Mouse (Mus musculus) heart, embryonic 13.5 days (tissue): ENCODE measurements around the gene Pid1. TPM values are rescaled to one million over a fixed set of nuclear protein-coding genes. Genes with fewer than 3 reads are reported as not detected.
A peak's percentile ranks its signal among the peaks of the same experiment; 100 is the strongest.
"Not testable (repeated sequence)": the region's sequence is repeated elsewhere in the genome, so short reads cannot be mapped to it uniquely, and the experiment has no call there.

Experiments used
- ATAC-seq: fragments of 200-750 bp; cut with Nextera tagmentation; 2 replicates; pipeline ENCODE4 v1.8.0; 2017; ENCODE audit warnings: moderate TSS enrichment; ENCODE audit not compliant: insufficient number of reproducible peaks, low FRiP score, low TSS enrichment; ENCODE audit errors: extremely low read depth
- H3K27ac ChIP-seq: fragments of 300-500 bp; sonication (generic); replicated peaks from 2 replicates; pipeline ENCODE4 v1.5.1; 2015; ENCODE audit warnings: moderate library complexity, mild to moderate bottlenecking, inconsistent platforms
- H3K27me3 ChIP-seq: fragments of 300-500 bp; sonication (generic); replicated peaks from 2 replicates; pipeline ENCODE4 v1.6.1; 2015; ENCODE audit warnings: mild to moderate bottlenecking, inconsistent platforms
- H3K36me3 ChIP-seq: fragments of 300-500 bp; sonication (generic); 2 replicates; pipeline ENCODE4 v1.6.1; 2015; ENCODE audit warnings: mild to moderate bottlenecking, inconsistent platforms
- H3K4me1 ChIP-seq: fragments of 300-500 bp; sonication (generic); 2 replicates; pipeline ENCODE4 v1.6.1; 2015; ENCODE audit warnings: inconsistent platforms
- H3K4me2 ChIP-seq: fragments of 300-500 bp; sonication (generic); 2 replicates; pipeline ENCODE4 v1.6.1; 2015; ENCODE audit warnings: inconsistent platforms, mild to moderate bottlenecking, moderate library complexity
- H3K4me3 ChIP-seq: fragments of 300-500 bp; sonication (generic); 2 replicates; pipeline ENCODE4 v1.5.1; 2015; ENCODE audit warnings: moderate library complexity, mild to moderate bottlenecking, inconsistent platforms
- H3K9ac ChIP-seq: fragments of 300-500 bp; sonication (generic); 2 replicates; pipeline ENCODE4 v1.6.1; 2015; ENCODE audit warnings: inconsistent platforms, mild to moderate bottlenecking, moderate library complexity
- H3K9me3 ChIP-seq: fragments of 300-500 bp; sonication (generic); 2 replicates; pipeline ENCODE4 v1.6.1; 2016; ENCODE audit warnings: inconsistent platforms
- WGBS: fragments of 180-500 bp; shearing (Covaris S2); methylation state at CpG from one replicate; pipeline ENCODE4 v1.1.7; 2015; ENCODE audit warnings: mixed read lengths; 5-methylcytosine and 5-hydroxymethylcytosine counted together
- polyA plus RNA-seq: library from polyadenylated mRNA; unstranded; fragments of >200 nt; fragmentation: Nextera tagmentation; extraction: Ambion mirVana; gene quantifications from 2 replicates; pipeline ENCODE4 v1.2.1, GENCODE M21; 2015

Gene Pid1
- polyA plus RNA-seq, 1 experiment from 2014 or later: 9.8 TPM

DNA sequence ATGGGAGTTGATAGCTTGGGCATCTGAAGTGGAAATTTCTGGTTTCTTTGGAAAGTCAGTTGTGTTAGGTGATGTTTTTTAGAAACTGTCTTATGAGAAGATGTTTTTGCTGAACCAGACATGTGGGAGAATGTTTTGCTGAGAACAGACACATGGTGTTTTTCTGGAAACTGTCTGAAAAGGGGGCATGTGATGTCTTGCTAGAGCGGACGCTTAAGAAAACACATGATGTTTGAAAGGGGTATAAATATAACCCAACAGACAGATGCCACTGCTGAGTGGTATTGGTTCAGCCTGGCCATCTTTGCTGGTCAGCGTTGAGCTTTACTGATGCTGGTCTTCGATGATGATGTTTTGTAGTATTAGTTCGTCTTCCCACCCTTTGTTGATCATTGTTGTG, 6.8 kb downstream of the Pid1 start:
- Histone ChIP-seq H3K9ac (no peak overlapping the region), H3K36me3 (no peaks in the 10 kb centered on the region), H3K4me3 (no peak overlapping the region), H3K27me3 (no peaks in the 10 kb centered on the region), H3K9me3 (no peaks in the 10 kb centered on the region), H3K4me2 (no peak overlapping the region), H3K4me1 (no peaks in the 10 kb centered on the region), H3K27ac (no peak overlapping the region)
- WGBS: 83% methylated on average over 5 of the region's 5 CpGs
- no peak for ATAC-seq

DNA sequence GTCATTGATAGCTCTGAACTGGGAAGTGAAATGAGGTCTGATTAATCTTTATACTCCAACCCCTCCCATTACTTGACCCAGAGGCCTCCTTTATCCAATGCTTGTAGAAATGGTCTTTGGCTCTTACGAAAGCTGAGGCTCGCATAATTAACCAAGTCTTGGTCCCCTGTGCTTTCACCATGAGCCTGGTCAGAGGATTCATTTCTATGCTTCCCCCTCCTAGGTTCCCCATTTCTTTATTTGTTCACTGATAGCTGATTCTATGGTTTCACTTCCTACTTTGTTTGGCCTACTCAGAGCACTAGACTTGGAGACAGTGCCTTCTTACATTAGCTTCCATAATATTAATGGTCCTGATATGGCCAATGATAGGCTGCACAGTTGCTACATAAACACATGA, 13.7 kb downstream of the Pid1 start:
- no peak overlapping the region for H3K9ac ChIP-seq
- no peaks in the 10 kb centered on the region for H3K9me3 ChIP-seq
- H3K4me2 ChIP-seq: no peak overlapping the region
- H3K27me3 ChIP-seq: no peaks in the 10 kb centered on the region
- 90% methylated on average over 2 of the region's 2 CpGs for WGBS
- no peak for ATAC-seq
- H3K27ac ChIP-seq: no peak overlapping the region
- H3K4me3 ChIP-seq: no peak overlapping the region
- no peaks in the 10 kb centered on the region for H3K36me3 ChIP-seq
- no peaks in the 10 kb centered on the region for H3K4me1 ChIP-seq

DNA sequence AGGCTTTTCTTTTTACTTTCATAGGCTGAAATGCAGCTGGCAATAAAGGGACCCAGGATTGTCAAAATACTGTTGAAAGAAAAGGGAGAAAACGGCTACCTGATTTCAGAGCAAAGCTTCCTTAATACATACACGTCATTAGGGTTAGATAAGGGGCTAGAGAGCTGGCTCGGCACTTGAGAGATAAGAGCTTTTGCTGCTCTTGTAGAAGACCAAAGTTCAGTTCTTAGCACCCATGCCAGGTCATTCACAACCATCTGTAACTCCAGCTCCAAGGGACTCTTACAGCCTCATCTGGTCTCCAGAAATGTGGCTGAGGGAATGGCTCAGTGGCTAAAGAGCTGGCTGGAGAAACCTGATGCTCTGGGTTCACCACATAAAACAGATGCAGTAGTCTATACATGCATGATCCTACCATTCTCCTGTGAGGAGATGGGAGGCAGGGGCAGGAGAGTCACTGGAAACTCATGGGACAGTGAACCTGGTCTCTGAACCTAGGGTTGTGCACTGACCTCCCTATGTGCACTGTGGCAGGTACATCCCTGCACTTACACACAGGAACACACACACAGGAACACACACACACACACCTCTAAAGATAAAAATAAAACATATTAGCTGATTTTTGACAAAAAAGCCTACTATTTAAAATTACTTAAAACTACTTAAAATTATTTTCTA, 16.0 kb downstream of the Pid1 start:
- Histone ChIP-seq H3K4me1 (no peaks in the 10 kb centered on the region), H3K9me3 (no peaks in the 10 kb centered on the region)
- WGBS: 9% methylated on average over 3 of the region's 3 CpGs

DNA sequence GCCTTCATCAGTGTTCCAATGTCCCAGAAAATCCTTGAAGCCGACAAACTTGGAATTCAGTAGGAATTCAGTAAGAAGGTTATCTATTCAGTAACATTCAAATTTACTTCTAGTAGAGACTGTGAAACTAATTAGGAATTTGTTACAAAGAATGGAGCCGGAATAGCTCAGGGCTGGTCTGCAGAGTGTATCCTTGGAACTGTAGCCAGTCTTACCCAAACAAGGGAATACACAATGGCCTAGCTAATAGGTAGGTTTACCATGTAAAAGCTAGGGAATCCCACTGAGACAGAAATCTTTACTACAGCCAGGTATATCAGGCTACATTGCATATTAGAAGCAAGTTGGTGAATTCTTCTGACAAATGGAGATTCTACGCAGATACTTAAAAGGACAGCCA, 31.2 kb downstream of the Pid1 start:
- not testable (repeated sequence) for ATAC-seq, H3K9me3 ChIP-seq, H3K27ac ChIP-seq, H3K27me3 ChIP-seq, H3K4me1 ChIP-seq, H3K36me3 ChIP-seq, H3K9ac ChIP-seq, H3K4me3 ChIP-seq, H3K4me2 ChIP-seq
- WGBS: 50% methylated on average over 3 of the region's 3 CpGs

More for the DNA sequence above, 16.0 kb downstream of the Pid1 start:
- H3K27me3 ChIP-seq: no peaks in the 10 kb centered on the region
- H3K36me3 ChIP-seq: no peaks in the 10 kb centered on the region
- no peak overlapping the region for H3K4me2 ChIP-seq
- no peak overlapping the region for H3K9ac ChIP-seq
- no peak overlapping the region for H3K27ac ChIP-seq
- H3K4me3 ChIP-seq: no peak overlapping the region
- ATAC-seq: no peak

DNA sequence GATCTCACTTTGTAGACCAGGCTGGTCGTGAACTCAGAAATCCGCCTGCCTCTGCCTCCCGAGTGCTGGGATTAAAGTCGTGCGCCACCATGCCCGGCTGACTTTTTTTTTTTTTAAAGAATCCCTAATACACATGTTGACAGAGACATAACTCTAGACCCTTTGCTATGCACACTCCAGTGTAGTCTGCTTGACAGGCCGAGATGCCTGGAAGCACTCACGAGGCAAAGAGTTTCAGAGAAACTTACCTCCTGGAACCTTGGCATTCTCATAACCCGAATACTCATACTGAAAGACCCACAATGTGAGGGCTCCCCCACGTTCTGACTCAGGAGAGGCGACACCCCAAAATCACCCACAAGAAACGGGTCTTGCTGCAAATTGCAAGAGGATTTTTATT, 32.1 kb downstream of the Pid1 start:
- 72% methylated on average over 12 of the region's 12 CpGs for WGBS
- H3K4me3 ChIP-seq, H3K4me1 ChIP-seq, H3K9ac ChIP-seq, H3K36me3 ChIP-seq, H3K9me3 ChIP-seq, H3K27me3 ChIP-seq, H3K4me2 ChIP-seq, H3K27ac ChIP-seq, ATAC-seq: not testable (repeated sequence)

DNA sequence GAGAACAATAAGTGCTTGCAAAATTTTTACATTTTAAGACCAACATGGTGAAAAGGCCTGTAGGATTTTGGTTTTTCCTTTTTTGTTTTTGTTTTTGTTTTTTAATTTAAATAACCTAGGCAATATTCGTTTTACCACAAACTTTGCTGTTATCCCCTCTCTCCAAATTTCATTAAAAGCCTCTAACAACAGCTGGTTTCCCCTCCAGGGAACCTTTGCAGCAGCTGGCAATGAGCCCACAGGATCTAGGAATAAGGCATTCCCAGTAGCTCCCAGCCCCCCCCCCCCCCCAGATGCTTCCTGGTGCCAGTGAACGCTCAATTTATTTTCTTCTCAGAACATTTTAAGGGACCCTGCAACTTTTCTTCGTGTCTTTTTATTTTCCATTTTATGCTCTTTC, 38.7 kb downstream of the Pid1 start:
- no peak overlapping the region for H3K4me3 ChIP-seq
- 24% methylated on average over 3 of the region's 3 CpGs for WGBS
- H3K4me1 ChIP-seq: peaks cover 4% of the 10 kb centered on the region; the same call in 1 of the 2 replicates
- H3K9ac ChIP-seq: no peak overlapping the region
- H3K9me3 ChIP-seq: no peaks in the 10 kb centered on the region
- H3K27me3 ChIP-seq: no peaks in the 10 kb centered on the region
- ATAC-seq: no peak
- no peaks in the 10 kb centered on the region for H3K36me3 ChIP-seq
- no peak overlapping the region for H3K27ac ChIP-seq
- no peak overlapping the region for H3K4me2 ChIP-seq

DNA sequence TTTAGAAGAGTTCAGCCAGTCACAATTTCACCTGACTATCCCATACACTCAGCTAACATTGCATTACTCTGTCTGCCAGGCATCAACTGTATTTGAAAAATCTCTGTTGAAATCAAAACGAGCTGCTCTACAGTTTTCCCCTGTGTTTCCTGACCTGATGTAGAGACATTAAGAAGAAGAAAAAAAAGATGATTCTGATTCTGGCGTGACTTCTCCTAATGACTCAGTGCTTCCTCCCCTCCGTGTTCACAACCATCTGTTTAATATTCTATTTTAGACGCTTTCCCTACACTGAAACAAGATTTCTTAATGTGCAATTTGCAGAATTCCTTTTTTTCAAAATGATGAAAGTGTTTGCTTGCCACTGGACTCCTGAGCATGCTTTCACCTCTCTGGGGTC, 42.7 kb downstream of the Pid1 start:
- H3K4me3 ChIP-seq: no peak overlapping the region
- WGBS: 61% methylated on average over 4 of the region's 4 CpGs

DNA sequence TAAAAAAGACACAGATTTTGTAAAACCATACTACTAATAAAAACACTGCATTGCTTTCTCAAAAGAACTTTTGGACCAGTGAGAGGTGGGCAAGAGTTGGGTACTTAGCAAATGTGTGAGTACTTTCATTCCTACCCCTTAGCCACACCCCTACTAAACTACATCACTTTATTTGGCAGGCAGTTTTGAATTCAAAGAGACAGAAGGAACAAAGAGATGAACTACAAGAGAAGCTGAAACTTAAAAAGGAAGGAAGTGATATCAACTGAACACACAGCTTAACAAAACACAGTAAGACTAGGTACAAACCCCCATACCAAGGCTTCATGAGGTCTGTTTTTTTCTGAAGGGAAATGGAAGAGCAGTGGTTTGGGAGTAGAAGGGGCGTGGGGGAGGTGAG, 45.4 kb downstream of the Pid1 start:
- Histone ChIP-seq H3K9ac (no peak overlapping the region), H3K4me2 (no peak overlapping the region), H3K4me3 (no peak overlapping the region), H3K36me3 (no peaks in the 10 kb centered on the region), H3K27me3 (no peaks in the 10 kb centered on the region), H3K9me3 (no peaks in the 10 kb centered on the region), H3K27ac (no peak overlapping the region), H3K4me1 (no peaks in the 10 kb centered on the region)
- no peak for ATAC-seq
- 63% methylated on average over 1 of the region's 1 CpGs for WGBS

More for the DNA sequence above, 42.7 kb downstream of the Pid1 start:
- peaks cover 4% of the 10 kb centered on the region; the same call in 1 of the 2 replicates for H3K4me1 ChIP-seq
- no peaks in the 10 kb centered on the region for H3K36me3 ChIP-seq
- H3K9me3 ChIP-seq: no peaks in the 10 kb centered on the region
- no peak overlapping the region for H3K9ac ChIP-seq
- no peak for ATAC-seq
- H3K4me2 ChIP-seq: no peak overlapping the region
- no peak overlapping the region for H3K27ac ChIP-seq
- no peaks in the 10 kb centered on the region for H3K27me3 ChIP-seq

DNA sequence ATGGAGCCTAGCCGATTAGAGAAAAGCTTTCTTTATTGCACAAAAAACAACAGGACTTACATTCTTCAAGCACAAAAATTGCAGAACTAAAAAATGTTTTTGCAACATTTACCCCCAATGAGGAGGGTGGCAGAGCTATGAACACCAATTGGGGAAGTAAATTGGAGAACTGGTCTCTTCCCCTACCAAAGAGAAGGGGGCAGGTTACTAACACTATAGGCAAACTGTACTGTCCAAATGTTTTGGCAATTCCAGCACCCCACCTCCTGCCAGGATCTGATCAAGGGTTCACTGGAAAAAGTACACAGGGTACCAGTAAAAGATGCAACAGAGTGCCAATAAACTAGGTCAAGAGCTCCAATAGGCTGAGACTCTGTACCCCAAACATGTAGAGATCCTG, 46.2 kb downstream of the Pid1 start:
- no peak overlapping the region for H3K27ac ChIP-seq
- no peaks in the 10 kb centered on the region for H3K9me3 ChIP-seq
- H3K4me3 ChIP-seq: no peak overlapping the region

DNA sequence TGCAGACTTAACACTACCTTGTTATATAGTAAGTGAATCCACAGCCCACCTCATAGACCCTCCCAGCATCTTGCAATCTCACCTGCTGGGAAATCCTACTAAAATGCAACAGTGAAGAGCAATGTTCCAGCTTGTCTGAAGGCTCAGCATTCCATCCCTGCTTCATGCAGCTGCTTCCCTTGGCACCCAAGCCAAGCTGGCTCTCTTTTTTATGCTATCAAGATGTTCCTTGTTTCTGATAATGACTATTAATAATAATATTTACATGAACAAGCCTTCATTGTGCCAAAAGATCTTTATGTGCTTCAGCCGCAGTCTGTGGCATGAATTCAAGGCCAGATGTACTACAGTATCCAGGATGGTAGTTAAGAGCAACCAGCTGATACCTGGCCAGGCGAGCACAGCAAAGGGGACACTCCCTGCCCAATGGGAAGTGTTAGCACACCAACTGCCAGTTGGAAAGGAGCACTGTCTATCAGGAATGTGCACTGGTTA, 54.0 kb downstream of the Pid1 start:
- H3K4me1 ChIP-seq: no peaks in the 10 kb centered on the region
- H3K4me2 ChIP-seq: no peak overlapping the region
- no peaks in the 10 kb centered on the region for H3K9me3 ChIP-seq
- WGBS: 73% methylated on average over 2 of the region's 2 CpGs
- no peaks in the 10 kb centered on the region for H3K27me3 ChIP-seq
- no peak overlapping the region for H3K9ac ChIP-seq
- H3K36me3 ChIP-seq: no peaks in the 10 kb centered on the region
- H3K4me3 ChIP-seq: no peak overlapping the region
- ATAC-seq: no peak
- H3K27ac ChIP-seq: no peak overlapping the region

More for the DNA sequence above, 46.2 kb downstream of the Pid1 start:
- no peaks in the 10 kb centered on the region for H3K4me1 ChIP-seq
- H3K4me2 ChIP-seq: no peak overlapping the region
- H3K36me3 ChIP-seq: no peaks in the 10 kb centered on the region
- no peaks in the 10 kb centered on the region for H3K27me3 ChIP-seq
- ATAC-seq: no peak
- 83% methylated on average over 1 of the region's 1 CpGs for WGBS
- no peak overlapping the region for H3K9ac ChIP-seq

DNA sequence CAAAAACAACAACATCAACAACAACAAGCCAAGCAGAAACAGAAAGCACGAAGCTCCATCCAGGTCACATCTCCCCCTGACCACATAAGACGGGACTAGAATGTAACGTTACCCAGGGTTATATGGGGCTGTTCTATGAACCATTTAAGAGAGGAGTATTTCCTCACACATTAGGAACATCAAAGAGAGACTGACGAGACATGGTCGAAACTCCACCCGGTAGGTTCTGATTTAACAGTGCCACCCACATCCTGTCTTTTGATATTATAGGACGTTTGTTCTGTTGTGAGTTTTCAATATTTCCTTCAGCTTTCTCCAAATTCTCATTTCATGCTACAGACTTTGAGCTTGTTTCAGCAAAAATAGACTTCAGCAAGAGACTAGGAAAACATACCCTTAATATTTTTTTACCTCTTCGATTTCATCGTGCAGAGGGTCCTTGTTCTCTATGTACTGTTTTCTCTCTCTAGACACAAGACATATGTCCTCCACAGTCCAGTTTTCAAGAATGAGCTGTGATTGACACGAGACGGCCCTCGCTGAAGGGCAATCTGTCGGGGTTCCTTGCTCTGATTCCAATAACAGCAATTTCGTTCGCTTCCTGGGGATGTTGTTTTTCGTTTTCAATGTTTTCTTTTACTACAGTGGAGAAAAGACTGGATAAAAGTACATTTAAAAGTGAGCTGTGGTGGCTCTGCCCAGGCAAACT, 58.1 kb downstream of the Pid1 start:
- Histone ChIP-seq H3K9ac (no peak overlapping the region), H3K27me3 (no peaks in the 10 kb centered on the region), H3K4me3 (no peak overlapping the region), H3K9me3 (no peaks in the 10 kb centered on the region), H3K4me2 (peak overlapping the region; percentile 33; the same call in 1 of the 2 replicates), H3K4me1 (no peaks in the 10 kb centered on the region), H3K36me3 (no peaks in the 10 kb centered on the region), H3K27ac (no peak overlapping the region)
- WGBS: 64% methylated on average over 16 of the region's 16 CpGs
- no peak for ATAC-seq

DNA sequence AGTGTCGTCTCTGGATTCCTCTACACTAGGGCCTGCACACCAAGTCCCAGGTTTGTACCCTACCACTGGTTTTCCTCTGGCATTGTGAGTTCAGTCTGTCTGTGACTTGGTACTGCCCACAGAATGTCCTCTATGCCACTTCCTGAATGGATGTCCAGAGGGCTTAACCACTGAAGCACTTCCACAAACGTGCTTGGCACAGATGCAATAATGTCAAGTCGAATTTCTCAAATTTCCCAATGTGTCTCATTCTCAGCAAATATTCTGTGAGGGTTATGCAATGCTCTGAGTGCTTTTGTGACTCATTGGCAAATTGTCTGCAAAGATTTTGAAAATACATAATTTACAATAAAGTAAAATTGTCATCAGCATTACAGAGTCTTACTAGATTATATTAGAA, 61.2 kb downstream of the Pid1 start:
- H3K9me3 ChIP-seq: no peaks in the 10 kb centered on the region
- no peaks in the 10 kb centered on the region for H3K4me1 ChIP-seq
- ATAC-seq: no peak
- H3K9ac ChIP-seq: no peak overlapping the region
- H3K27me3 ChIP-seq: no peaks in the 10 kb centered on the region
- no peak overlapping the region for H3K4me3 ChIP-seq
- H3K36me3 ChIP-seq: no peaks in the 10 kb centered on the region
- 60% methylated on average over 3 of the region's 3 CpGs for WGBS
- no peak overlapping the region for H3K4me2 ChIP-seq
- no peak overlapping the region for H3K27ac ChIP-seq
